Mouse (Mus musculus) gastrocnemius, postnatal 10 days (tissue): ENCODE results near the gene Arfgef2. TPM values are rescaled to one million over a fixed set of nuclear protein-coding genes. Genes with fewer than 3 reads are reported as not detected.

Source experiments
- DNase-seq: peaks from one replicate; pipeline ENCODE4 v3.0.0; 2021; ENCODE audit warnings: mixed read lengths
- long read RNA-seq, 2 experiments: library from polyadenylated mRNA; stranded (forward); transcript quantifications; one replicate each; pipeline ENCODE4 v2.0.0; 2021
- total RNA-seq, 2 experiments: library from RNA; stranded (reverse); gene quantifications; 2 replicates each; pipeline ENCODE4 v1.2.3; 2021

The Arfgef2 gene
- total RNA-seq = 10 to 100 TPM; 18.8 to 22.8 TPM
- long read RNA-seq, experiment 1, full-length matches to known transcripts = 3 of 9 reads
- long read RNA-seq, experiment 1, partial matches to known transcripts = 0 of 9 reads
- long read RNA-seq, experiment 1, other reads (novel, unspliced or antisense) = 6 of 9 reads
- long read RNA-seq, experiment 2, full-length matches to known transcripts = 5 of 13 reads
- long read RNA-seq, experiment 2, partial matches to known transcripts = 3 of 13 reads
- long read RNA-seq, experiment 2, other reads (novel, unspliced or antisense) = 5 of 13 reads

- DNase-seq = peak; percentile 88
Measured at GRCm38 (mm10) chr2:166805250-166806172, at the start of gene Arfgef2. Gene Arfgef2, plus strand, starts transcription at chr2:166805588.

- no peak for DNase-seq
Measured at GRCm38 (mm10) chr2:166757969-166758368, 47.4 kb upstream of the Arfgef2 start.

GRCm38 (mm10) chr2:166764051-166764450 is 41.3 kb upstream of the Arfgef2 start:
- DNase-seq = no peak

GRCm38 (mm10) chr2:166767591-166767990 is 37.8 kb upstream of the Arfgef2 start:
- no peak for DNase-seq

- no peak for DNase-seq
Measured at GRCm38 (mm10) chr2:166771396-166771795, 34.0 kb upstream of the Arfgef2 start.

- no peak for DNase-seq
Measured at GRCm38 (mm10) chr2:166773587-166773986, 31.8 kb upstream of the Arfgef2 start.

GRCm38 (mm10) chr2:166774275-166774674 is 31.1 kb upstream of the Arfgef2 start:
- no peak for DNase-seq

GRCm38 (mm10) chr2:166775357-166775893 is 30.0 kb upstream of the Arfgef2 start:
- DNase-seq = no peak

GRCm38 (mm10) chr2:166776272-166776671 is 29.1 kb upstream of the Arfgef2 start:
- peak; percentile 45 for DNase-seq

GRCm38 (mm10) chr2:166779956-166780355 is 25.4 kb upstream of the Arfgef2 start:
- DNase-seq = no peak

- peak; percentile 82 for DNase-seq
Measured at GRCm38 (mm10) chr2:166780980-166781578, 24.3 kb upstream of the Arfgef2 start.

GRCm38 (mm10) chr2:166784376-166784775 is 21.0 kb upstream of the Arfgef2 start:
- DNase-seq = no peak

GRCm38 (mm10) chr2:166786353-166787004 is 18.9 kb upstream of the Arfgef2 start:
- DNase-seq = peak; percentile 80

GRCm38 (mm10) chr2:166791738-166792137 is 13.7 kb upstream of the Arfgef2 start:
- no peak for DNase-seq

GRCm38 (mm10) chr2:166792355-166792754 is 13.0 kb upstream of the Arfgef2 start, which contains the start of gene Trp53rkb:
Gene Trp53rkb, plus strand, starts transcription at chr2:166792531.
- DNase-seq = no peak

GRCm38 (mm10) chr2:166793542-166794214 is 11.7 kb upstream of the Arfgef2 start:
- DNase-seq = peak; percentile 81

- no peak for DNase-seq
Measured at GRCm38 (mm10) chr2:166799615-166800472, 5.5 kb upstream of the Arfgef2 start.

GRCm38 (mm10) chr2:166800473-166800857 is 4.9 kb upstream of the Arfgef2 start:
- no peak for DNase-seq

- DNase-seq = no peak
Measured at GRCm38 (mm10) chr2:166801436-166801835, 4.0 kb upstream of the Arfgef2 start.

GRCm38 (mm10) chr2:166803298-166803697 is 2.1 kb upstream of the Arfgef2 start:
- DNase-seq = no peak
